ENCODE assay signal across 21 mouse cellular contexts in genomic region chr2:31114205-31114604, GRCm38 (mm10). TPM values are rescaled to one million over a fixed set of nuclear protein-coding genes. Genes with fewer than 3 reads are reported as not detected.
DNase-seq lines count a peak whose midpoint lies in the region; ATAC-seq and TF ChIP-seq lines count a peak whose summit lies in the region.
"Had no signal": no experiment of that assay in that cellular context is flagged by ENCODE, and none has a peak within 500 bp of the region (broad histone marks: within the 10 kb centered on the region; RNA-seq: fewer than 3 reads in every experiment).

No protein-coding gene starts in this region.

- no peaks in the 10 kb centered on the region for H3K36me3 ChIP-seq in thymus, adult 2 months (ENCODE audit: control insufficient read depth, insufficient read depth, low read length)
- H3K36me3 ChIP-seq: embryonic facial prominence, embryonic 13.5 days; forebrain, embryonic 12.5 days; heart, embryonic 15.5 days had no signal

- intact Hi-C loops in gastrocnemius, adult 2 months (cut with DNase I) = no loop called here

- ATAC-seq in megakaryocyte, adult 5-6 weeks (ENCODE audit: poor library complexity, severe bottlenecking) = peak; percentile 57
- ATAC-seq in inflammation-experienced regulatory T-cells, adult 6 months = no peak
- ATAC-seq: forebrain, embryonic 16.5 days had no signal

- no peak for TF ChIP-seq CTCF in gastrocnemius, adult 2 months (IDR thresholded peaks at IDR 0.05)
- TF ChIP-seq CTCF in thymus, adult 2 months (IDR thresholded peaks at IDR 0.05; ENCODE audit: borderline replicate concordance, control insufficient read depth, extremely low read depth, insufficient read depth, low read length, poor library complexity) = no peak

- peaks cover 48% of the 10 kb centered on the region for H3K4me1 ChIP-seq in thymus, adult 2 months (replicated peaks; ENCODE audit: control insufficient read depth, insufficient read depth, low read length)

- no peak overlapping the region for H3K4me3 ChIP-seq in gastrocnemius, adult 2 months
- no peak overlapping the region for H3K4me3 ChIP-seq in thymus, adult 2 months (ENCODE audit: control insufficient read depth, insufficient read depth, low read length)
- H3K4me3 ChIP-seq: embryonic facial prominence, embryonic 13.5 days; forebrain, embryonic 12.5 days; heart, embryonic 10.5 days; heart, embryonic 15.5 days; hindbrain, embryonic 10.5 days had no signal

- H3K27me3 ChIP-seq in thymus, adult 2 months (ENCODE audit: control insufficient read depth, insufficient read depth, low read length) = no peaks in the 10 kb centered on the region
- H3K27me3 ChIP-seq: embryonic facial prominence, embryonic 13.5 days; forebrain, embryonic 12.5 days; heart, embryonic 15.5 days had no signal

- no peak for TF ChIP-seq POLR2A in thymus, adult 2 months (IDR thresholded peaks at IDR 0.05; ENCODE audit: control insufficient read depth, extremely low read depth, insufficient read depth, low read length, poor library complexity)

- no peak for DNase-seq in gastrocnemius, adult 2 months
- DNase-seq in gastrocnemius, adult 18-20 months (ENCODE audit: low spot score) = no peak
- no peak for DNase-seq in thymus, adult 2 months
- DNase-seq in thymus, adult 18-20 months = no peak
- no peak for DNase-seq in cerebellum, adult 11 months
- DNase-seq: adrenal gland, adult 2 months; adrenal gland, postnatal 25 days; cerebellum, adult 11-12 months; cerebellum, adult 9-10 months; cerebellum, postnatal 25 days; gastrocnemius, postnatal 25 days; heart, adult 18-20 months had no signal

- 83% methylated on average over 2 of the region's 2 CpGs for WGBS in thymus, adult 2 months

- H3K27ac ChIP-seq in gastrocnemius, adult 2 months = peak overlapping the region; percentile 9; the same call in 1 of the 2 replicates
- H3K27ac ChIP-seq in thymus, adult 2 months (ENCODE audit: control insufficient read depth, insufficient read depth, low read length) = peak overlapping the region; percentile 25; the same call in 1 of the 2 replicates
- H3K27ac ChIP-seq: embryonic facial prominence, embryonic 13.5 days; forebrain, embryonic 12.5 days; heart, embryonic 10.5 days; heart, embryonic 15.5 days; hindbrain, embryonic 10.5 days; hindbrain, embryonic 14.5 days had no signal

RNA-seq across cellular contexts. Expression of gene Fnbp1, which starts 27.6 kb away (rescaled TPM):
- total RNA-seq in gastrocnemius, adult 2 months (2021) = 10 to 100 TPM in 1 of 2 experiments, 1 to 10 TPM in 1; 7.9 to 13.2 TPM
- total RNA-seq in gastrocnemius, adult 18-20 months (2021) = 10 to 100 TPM in 1 of 2 experiments, 1 to 10 TPM in 1; 9.2 to 11.9 TPM
- 148 and 160 TPM in 2 replicates for polyA plus RNA-seq in thymus, adult 2 months (2012; rRNA removed)
- total RNA-seq in megakaryocyte, adult 5-6 weeks (2015) = 62.0 and 64.1 TPM in 2 replicates
- total RNA-seq in megakaryocyte, adult 5-6 weeks (2017) = 39.0 and 48.7 TPM in 2 replicates
- 100 to 1,000 TPM in 2 of 3 experiments, 10 to 100 TPM in 1; 86.1 to 123 (median 103) TPM for polyA plus RNA-seq in inflammation-experienced regulatory T-cells, adult 6 months (2017; shearing (Covaris generic))

RNA-seq across cellular contexts. Expression of gene Gpr107, which starts 37.9 kb away (rescaled TPM):
- 10 to 100 TPM; 24.5 to 29.0 TPM for total RNA-seq in gastrocnemius, adult 2 months (2021)
- total RNA-seq in gastrocnemius, adult 18-20 months (2021) = 10 to 100 TPM; 21.7 to 23.4 TPM
- polyA plus RNA-seq in thymus, adult 2 months (2012; rRNA removed) = 33.2 and 34.6 TPM in 2 replicates
- total RNA-seq in megakaryocyte, adult 5-6 weeks (2015) = 22.1 and 22.2 TPM in 2 replicates
- 29.2 and 32.1 TPM in 2 replicates for total RNA-seq in megakaryocyte, adult 5-6 weeks (2017)
- polyA plus RNA-seq in inflammation-experienced regulatory T-cells, adult 6 months (2017; shearing (Covaris generic)) = 10 to 100 TPM; 49.2 to 57.0 (median 50.5) TPM
